Mouse (Mus musculus) MEL (cell line): ENCODE measurements around the gene Foxn4. TPM values are rescaled to one million over a fixed set of nuclear protein-coding genes. Genes with fewer than 3 reads are reported as not detected.

Experiments used
- DNase-seq: peaks from one replicate; pipeline ENCODE4 v3.0.0; 2011; ENCODE audit warnings: low read depth, low spot score
- H3K27ac ChIP-seq: 2 replicates; pipeline ENCODE4 v1.5.1; 2012; ENCODE audit warnings: low read depth, mild to moderate bottlenecking, control low read depth, low read length, moderate library complexity; ENCODE audit not compliant: control insufficient read depth
- H3K27me3 ChIP-seq, 2 experiments: fragments of 150-350 bp in 1 of 2; sonication (generic) in 1 of 2; 2 replicates each; pipeline ENCODE4 v1.6.1; 2012; ENCODE audit warnings: low read length in 2 of 2, mild to moderate bottlenecking in 2 of 2, improper control_type of control experiment in 1 of 2, moderate library complexity in 1 of 2; ENCODE audit not compliant: insufficient read depth in 2 of 2, control insufficient read depth in 1 of 2
- H3K36me3 ChIP-seq, 2 experiments: 2 replicates each; pipeline ENCODE4 v1.6.1; 2012 to 2014; ENCODE audit warnings: low read length in 2 of 2, improper control_type of control experiment in 1 of 2, inconsistent platforms in 1 of 2, mild to moderate bottlenecking in 1 of 2; ENCODE audit not compliant: insufficient read depth in 2 of 2, control insufficient read depth in 1 of 2
- H3K4me1 ChIP-seq, 2 experiments: fragments of 150-350 bp in 1 of 2; sonication (generic) in 1 of 2; 2 replicates each; pipeline ENCODE4 v1.6.1; 2012; ENCODE audit warnings: low read length in 2 of 2, improper control_type of control experiment in 1 of 2, mild to moderate bottlenecking in 1 of 2; ENCODE audit not compliant: insufficient read depth in 2 of 2, control insufficient read depth in 1 of 2
- H3K4me3 ChIP-seq, 2 experiments: fragments of 150-350 bp in 1 of 2; sonication (generic) in 1 of 2; 2 replicates each; pipeline ENCODE4 v1.5.1; 2012; ENCODE audit warnings: low read depth in 2 of 2, low read length in 2 of 2, mild to moderate bottlenecking in 2 of 2, moderate library complexity in 2 of 2, control low read depth in 1 of 2, improper control_type of control experiment in 1 of 2; ENCODE audit not compliant: control insufficient read depth in 1 of 2, insufficient read depth in 1 of 2
- H3K79me2 ChIP-seq: 2 replicates; pipeline ENCODE4 v1.6.1; 2012; ENCODE audit warnings: mild to moderate bottlenecking, low read length, moderate library complexity; ENCODE audit not compliant: control insufficient read depth, poor library complexity, insufficient read depth
- H3K9ac ChIP-seq: 2 replicates; pipeline ENCODE4 v1.6.1; 2012; ENCODE audit warnings: low read depth, mild to moderate bottlenecking, control low read depth, low read length, moderate library complexity; ENCODE audit not compliant: control insufficient read depth, poor library complexity, severe bottlenecking
- H3K9me3 ChIP-seq: fragments of 150-350 bp; sonication (generic); replicated peaks from 2 replicates; pipeline ENCODE4 v1.6.1; 2012; ENCODE audit warnings: mild to moderate bottlenecking, low read length, improper control_type of control experiment, moderate library complexity; ENCODE audit not compliant: insufficient read depth
- E2F4 ChIP-seq: IDR thresholded peaks from 2 replicates; pipeline ENCODE4 v1.6.1; 2011; ENCODE audit warnings: low read depth, low read length, improper control_type of control experiment, borderline replicate concordance
- ELF1 ChIP-seq: IDR thresholded peaks from 2 replicates; pipeline ENCODE4 v1.6.1; 2014; ENCODE audit warnings: low read depth, mild to moderate bottlenecking, inconsistent platforms, low read length, improper control_type of control experiment, moderate library complexity
- EP300 ChIP-seq, 2 experiments: IDR thresholded peaks; 2 replicates each; pipeline ENCODE4 v1.6.1; 2011; ENCODE audit warnings: improper control_type of control experiment in 2 of 2, low read length in 2 of 2, low read depth in 1 of 2, mild to moderate bottlenecking in 1 of 2
- POLR2AphosphoS5 ChIP-seq: IDR thresholded peaks from 2 replicates; pipeline ENCODE4 v1.6.1; 2012; ENCODE audit warnings: low read depth, borderline replicate concordance, mild to moderate bottlenecking, inconsistent platforms, low read length, moderate library complexity, mixed read lengths
- polyA plus RNA-seq, 2 experiments: library from polyadenylated mRNA; stranded (reverse) in 1 of 2; unstranded in 1 of 2; fragments of >175 nt in 1 of 2; fragments of >200 nt in 1 of 2; gene quantifications; 2 replicates each; pipeline versions ENCODE4 v1.2.1 to v1.2.4; 2012; ENCODE audit warnings: low replicate concordance in 2 of 2, low read depth in 1 of 2; ENCODE audit not compliant: insufficient read length in 2 of 2, insufficient read depth in 1 of 2, missing spikeins in 1 of 2
- total RNA-seq: library from RNA; depleted of rRNA; stranded (reverse); fragments of 300-350 nt; gene quantifications from 2 replicates; pipeline ENCODE4 v1.2.3, GENCODE M21; 2012; rRNA removed

Gene Foxn4
- total and polyA plus RNA-seq, 3 experiments: 0.07 TPM; not detected in 2

GRCm38 (mm10) chr5:114206158-114206557 is 67.4 kb downstream of the Foxn4 start:
- no peak for DNase-seq
- TF ChIP-seq EP300 (IDR thresholded peaks at IDR 0.05; ENCODE audit: low read depth in 1 of 2, low read length in 2 of 2): no peak
- TF ChIP-seq E2F4: no peak
- TF ChIP-seq POLR2AphosphoS5: no peak
- TF ChIP-seq ELF1: no peak
- no peak overlapping the region for H3K9ac ChIP-seq

More at GRCm38 (mm10) chr5:114206158-114206557, 67.4 kb downstream of the Foxn4 start:
- Histone ChIP-seq H3K4me3 (no peak overlapping the region), H3K79me2 (no peaks in the 10 kb centered on the region), H3K36me3 (no peaks in the 10 kb centered on the region), H3K27ac (no peak overlapping the region), H3K9me3 (no peaks in the 10 kb centered on the region), H3K4me1 (no peaks in the 10 kb centered on the region), H3K27me3 (no peaks in the 10 kb centered on the region)

Other genes starting within 250 kb of the Foxn4 start
- gene Usp30, start 208.3 kb downstream of the Foxn4 start, total RNA-seq: 11.9 and 12.8 TPM in 2 replicates
- 10 to 100 TPM in 1 of 2 experiments, not detected in 1; 21.1 TPM for gene Usp30, start 208.3 kb downstream of the Foxn4 start, polyA plus RNA-seq
- gene Svop, start 182.2 kb downstream of the Foxn4 start, total RNA-seq: not detected in 2 replicates
- not detected for gene Svop, start 182.2 kb downstream of the Foxn4 start, polyA plus RNA-seq
- 15.2 and 15.7 TPM in 2 replicates for gene Alkbh2, start 145.6 kb downstream of the Foxn4 start, total RNA-seq
- gene Alkbh2, start 145.6 kb downstream of the Foxn4 start, polyA plus RNA-seq: 10 to 100 TPM in 1 of 2 experiments, not detected in 1; 22.6 TPM
- gene Ung, start 143.4 kb downstream of the Foxn4 start, total RNA-seq: 19.6 and 22.1 TPM in 2 replicates
- gene Ung, start 143.4 kb downstream of the Foxn4 start, polyA plus RNA-seq: 10 to 100 TPM in 1 of 2 experiments, not detected in 1; 62.2 TPM
- 1.9 and 2.0 TPM in 2 replicates for gene Acacb, start 127.3 kb downstream of the Foxn4 start, total RNA-seq
- 1 to 10 TPM in 1 of 2 experiments, not detected in 1; 5.3 TPM for gene Acacb, start 127.3 kb downstream of the Foxn4 start, polyA plus RNA-seq
- 4.1 and 4.6 TPM in 2 replicates for gene Myo1h, start 15.4 kb upstream of the Foxn4 start, total RNA-seq
- gene Myo1h, start 15.4 kb upstream of the Foxn4 start, polyA plus RNA-seq: under 1 TPM in 1 of 2 experiments, not detected in 1; 0.33 TPM
- 41.9 and 47.8 TPM in 2 replicates for gene Kctd10, start 106.7 kb upstream of the Foxn4 start, total RNA-seq
- gene Kctd10, start 106.7 kb upstream of the Foxn4 start, polyA plus RNA-seq: 10 to 100 TPM in 1 of 2 experiments, not detected in 1; 42.2 TPM
- 19.8 and 21.8 TPM in 2 replicates for gene Ube3b, start 106.8 kb upstream of the Foxn4 start, total RNA-seq
- 100 to 1,000 TPM in 1 of 2 experiments, 10 to 100 TPM in 1; 45.4 to 150 TPM for gene Ube3b, start 106.8 kb upstream of the Foxn4 start, polyA plus RNA-seq
- gene Mmab, start 170.3 kb upstream of the Foxn4 start, total RNA-seq: 9.5 and 10.4 TPM in 2 replicates
- 10 to 100 TPM in 1 of 2 experiments, not detected in 1; 21.0 TPM for gene Mmab, start 170.3 kb upstream of the Foxn4 start, polyA plus RNA-seq
- gene Mvk, start 170.5 kb upstream of the Foxn4 start, total RNA-seq: 26.3 and 33.5 TPM in 2 replicates
- 10 to 100 TPM in 1 of 2 experiments, not detected in 1; 37.7 TPM for gene Mvk, start 170.5 kb upstream of the Foxn4 start, polyA plus RNA-seq